Mouse (Mus musculus) liver, postnatal 0 days (tissue): ENCODE measurements around the gene Trabd2b.

ENCODE experiments used
- CTCF ChIP-seq: sonication (generic); IDR thresholded peaks from 2 replicates; pipeline ENCODE4 v1.5.1; 2016; ENCODE audit warnings: antibody characterized with exemption, low read depth
- EP300 ChIP-seq: IDR thresholded peaks from 2 replicates; pipeline ENCODE4 v1.6.1; 2016; ENCODE audit warnings: antibody characterized with exemption, low read depth, mild to moderate bottlenecking

DNA sequence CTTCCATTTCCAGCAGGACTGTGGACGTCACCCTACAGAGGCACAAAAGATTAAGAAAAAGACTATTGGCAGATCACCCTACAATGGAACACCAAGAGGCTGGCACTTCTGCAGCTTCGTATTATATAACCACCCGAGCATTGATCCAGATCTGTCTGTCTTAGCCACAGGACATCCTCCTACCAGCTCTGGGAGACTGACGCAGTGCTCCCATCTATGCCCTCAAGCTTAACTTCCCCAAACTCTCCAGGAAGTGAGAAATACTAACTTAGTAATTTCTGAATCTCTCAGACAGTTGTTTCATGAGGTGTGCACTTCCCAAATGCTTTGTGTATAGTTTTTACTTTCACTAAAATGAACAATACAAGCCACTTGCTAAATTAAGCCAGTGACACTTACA, 95.1 kb downstream of the Trabd2b start:
- TF ChIP-seq CTCF (no peak), EP300 (no peak)
